Mouse (Mus musculus) cerebellum, adult 2 months (tissue): ENCODE measurements around the gene Cramp1l.

ENCODE experiments used
- CTCF ChIP-seq: fragments of 200-500 bp; IDR thresholded peaks from 2 replicates; pipeline ENCODE4 v1.5.1; 2011; ENCODE audit warnings: low read depth, mild to moderate bottlenecking, control low read depth, low read length, moderate library complexity, borderline replicate concordance; ENCODE audit not compliant: insufficient read depth
- POLR2A ChIP-seq: fragments of 200-500 bp; IDR thresholded peaks from 2 replicates; pipeline ENCODE4 v1.6.1; 2011; ENCODE audit warnings: low read length, control low read depth, borderline replicate concordance; ENCODE audit not compliant: insufficient read depth

- no peak for TF ChIP-seq CTCF
- no peak for TF ChIP-seq POLR2A
These were observed 47.7 kb upstream of the Cramp1l start for GRCm38 (mm10) chr17:25063261-25063660.
